Mouse (Mus musculus): ENCODE measurements around the gene Cmpk1.

GRCm38 (mm10) chr4:115014276-115014675 lies 27.2 kb upstream of the Cmpk1 start:
- no peak for TF ChIP-seq POLR2A (IDR thresholded peaks at IDR 0.05; ENCODE audit: borderline replicate concordance, control insufficient read depth, low read depth, low read length)
- TF ChIP-seq CTCF (IDR thresholded peaks at IDR 0.05; ENCODE audit: control insufficient read depth, insufficient read depth, low read length), result no peak

Data from bone marrow, adult 2 months (tissue).